26 mouse cellular contexts compared by ENCODE assay signal in the genomic region with DNA sequence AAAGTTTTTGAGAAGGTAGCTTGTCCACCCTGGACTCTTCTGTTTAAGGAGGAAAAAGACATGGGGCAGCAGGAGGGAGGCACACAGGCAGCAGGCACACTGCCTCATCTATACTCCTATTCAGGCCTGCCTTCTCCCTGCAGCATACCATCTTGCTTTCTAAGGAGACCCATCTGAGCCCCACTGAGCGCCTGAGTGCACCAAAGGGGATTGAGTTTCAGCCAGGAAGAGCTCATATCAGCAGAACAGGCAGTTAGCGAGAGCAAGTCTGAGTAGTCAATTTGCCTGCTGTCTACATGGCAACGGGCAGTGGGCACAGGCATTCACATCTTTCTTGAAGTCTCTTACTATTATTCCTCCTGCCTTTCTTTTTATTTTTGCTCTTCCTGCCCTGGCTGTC. TPM values are rescaled to one million over a fixed set of nuclear protein-coding genes. Genes with fewer than 3 reads are reported as not detected.
DNase-seq lines count a peak whose midpoint lies in the region; ATAC-seq and TF ChIP-seq lines count a peak whose summit lies in the region.
"Had no signal": no experiment of that assay in that cellular context is flagged by ENCODE, and none has a peak within 500 bp of the region (broad histone marks: within the 10 kb centered on the region; RNA-seq: fewer than 3 reads in every experiment).

No protein-coding gene starts in this region.

- TF ChIP-seq CTCF in kidney, postnatal 0 days (IDR thresholded peaks at IDR 0.05; ENCODE audit: low read depth): no peak

- H3K4me2 ChIP-seq in kidney, embryonic 14.5 days (replicated peaks; ENCODE audit: low read depth, low read length): no peak overlapping the region
- H3K4me2 ChIP-seq in kidney, postnatal 0 days (ENCODE audit: low read length): no peak overlapping the region
- H3K4me2 ChIP-seq: embryonic facial prominence, embryonic 13.5 days; heart, embryonic 12.5 days; heart, embryonic 15.5 days; hindbrain, embryonic 15.5 days had no signal

- 23% methylated on average over 3 of the region's 3 CpGs for WGBS in kidney, embryonic 14.5 days
- WGBS in kidney, postnatal 0 days: 31% methylated on average over 3 of the region's 3 CpGs
- 35% methylated on average over 3 of the region's 3 CpGs for WGBS in embryonic facial prominence, embryonic 10.5 days
- WGBS in forebrain, embryonic 10.5 days: 56% methylated on average over 3 of the region's 3 CpGs

- no peaks in the 10 kb centered on the region for H3K27me3 ChIP-seq in kidney, embryonic 14.5 days (ENCODE audit: control insufficient read depth, insufficient read depth, low read length)
- H3K27me3 ChIP-seq in kidney, postnatal 0 days (ENCODE audit: insufficient read depth, low read length): no peaks in the 10 kb centered on the region
- no peaks in the 10 kb centered on the region for H3K27me3 ChIP-seq in embryonic facial prominence, embryonic 10.5 days (replicated peaks; ENCODE audit: low read depth, poor library complexity, severe bottlenecking)
- H3K27me3 ChIP-seq in forebrain, embryonic 10.5 days (ENCODE audit: poor library complexity, severe bottlenecking): no peaks in the 10 kb centered on the region
- H3K27me3 ChIP-seq: embryonic facial prominence, embryonic 13.5 days; heart, embryonic 12.5 days; heart, embryonic 15.5 days; hindbrain, embryonic 15.5 days had no signal

- H3K4me1 ChIP-seq in kidney, embryonic 14.5 days (ENCODE audit: control insufficient read depth, insufficient read depth, low read length): no peaks in the 10 kb centered on the region
- no peaks in the 10 kb centered on the region for H3K4me1 ChIP-seq in kidney, postnatal 0 days (replicated peaks; ENCODE audit: insufficient read depth, low read length)
- peaks cover 15% of the 10 kb centered on the region for H3K4me1 ChIP-seq in embryonic facial prominence, embryonic 10.5 days
- peaks cover 4% of the 10 kb centered on the region; the same call in 1 of the 2 replicates for H3K4me1 ChIP-seq in forebrain, embryonic 10.5 days
- H3K4me1 ChIP-seq: heart, embryonic 12.5 days; heart, embryonic 15.5 days; hindbrain, embryonic 15.5 days had no signal

- no peaks in the 10 kb centered on the region for H3K36me3 ChIP-seq in kidney, embryonic 14.5 days (ENCODE audit: control insufficient read depth, insufficient read depth, low read length)
- no peaks in the 10 kb centered on the region for H3K36me3 ChIP-seq in kidney, postnatal 0 days (ENCODE audit: insufficient read depth, low read length)
- H3K36me3 ChIP-seq in embryonic facial prominence, embryonic 10.5 days (replicated peaks): no peaks in the 10 kb centered on the region
- no peaks in the 10 kb centered on the region for H3K36me3 ChIP-seq in forebrain, embryonic 10.5 days (replicated peaks)
- H3K36me3 ChIP-seq: embryonic facial prominence, embryonic 13.5 days; heart, embryonic 12.5 days; heart, embryonic 15.5 days; hindbrain, embryonic 15.5 days had no signal

- DNase-seq in embryo, embryonic 10 days (ENCODE audit: low spot score): peak; percentile 13
- no peak for DNase-seq in embryo, embryonic 9.5 days (ENCODE audit: extremely low spot score)
- no peak for DNase-seq in kidney, adult 18-20 months
- DNase-seq in kidney, postnatal 0 days (ENCODE audit: low spot score): peak; percentile 70
- DNase-seq in kidney, postnatal 4 days: no peak
- DNase-seq in embryonic facial prominence, embryonic 10.5 days (ENCODE audit: low spot score): peak; percentile 18
- no peak for DNase-seq in forebrain, embryonic 10.5 days (ENCODE audit: extremely low spot score, low spot score)
- DNase-seq: adrenal gland, adult 8-10 months; adrenal gland, postnatal 25 days; cerebellum, adult 11-12 months; cerebellum, adult 8-10 months; cerebellum, postnatal 10 days; cerebellum, postnatal 36 days; forebrain, postnatal 0 days; gastrocnemius, postnatal 25 days; heart, adult 18-20 months; heart, postnatal 10 days; heart, postnatal 36 days had no signal

- H3K9ac ChIP-seq in kidney, embryonic 14.5 days (ENCODE audit: low read depth, low read length): no peak overlapping the region
- no peak overlapping the region for H3K9ac ChIP-seq in kidney, postnatal 0 days (ENCODE audit: low read depth, low read length)
- H3K9ac ChIP-seq: embryonic facial prominence, embryonic 13.5 days; forebrain, postnatal 0 days; heart, embryonic 12.5 days; heart, embryonic 15.5 days; hindbrain, embryonic 15.5 days had no signal

- no peak overlapping the region for H3K4me3 ChIP-seq in kidney, embryonic 14.5 days (ENCODE audit: low read length)
- H3K4me3 ChIP-seq in kidney, postnatal 0 days (replicated peaks; ENCODE audit: low read depth, low read length): no peak overlapping the region
- H3K4me3 ChIP-seq in embryonic facial prominence, embryonic 10.5 days: no peak overlapping the region
- H3K4me3 ChIP-seq in forebrain, embryonic 10.5 days: no peak overlapping the region
- H3K4me3 ChIP-seq: embryonic facial prominence, embryonic 13.5 days; heart, embryonic 12.5 days; heart, embryonic 15.5 days; hindbrain, embryonic 15.5 days had no signal

- no peak overlapping the region for H3K27ac ChIP-seq in kidney, embryonic 14.5 days (ENCODE audit: low read depth, low read length)
- no peak overlapping the region for H3K27ac ChIP-seq in kidney, postnatal 0 days
- H3K27ac ChIP-seq in embryonic facial prominence, embryonic 10.5 days (replicated peaks): no peak overlapping the region
- no peak overlapping the region for H3K27ac ChIP-seq in forebrain, embryonic 10.5 days
- H3K27ac ChIP-seq: embryonic facial prominence, embryonic 13.5 days; heart, embryonic 15.5 days; hindbrain, embryonic 15.5 days had no signal

- H3K9me3 ChIP-seq in kidney, embryonic 14.5 days (ENCODE audit: control insufficient read depth, low read length): no peaks in the 10 kb centered on the region
- no peaks in the 10 kb centered on the region for H3K9me3 ChIP-seq in kidney, postnatal 0 days (replicated peaks; ENCODE audit: low read length)
- H3K9me3 ChIP-seq in embryonic facial prominence, embryonic 10.5 days: no peaks in the 10 kb centered on the region
- H3K9me3 ChIP-seq in forebrain, embryonic 10.5 days: no peaks in the 10 kb centered on the region
- H3K9me3 ChIP-seq: embryonic facial prominence, embryonic 13.5 days; heart, embryonic 12.5 days; heart, embryonic 15.5 days; hindbrain, embryonic 15.5 days had no signal

- peak; percentile 65; the same call in 1 of the 2 replicates for ATAC-seq in kidney, embryonic 14.5 days (ENCODE audit: low FRiP score, low TSS enrichment)
- no peak for ATAC-seq in kidney, postnatal 0 days (replicated peaks; ENCODE audit: low FRiP score, low read depth)
- ATAC-seq: activated CD4-positive, CD25-positive, alpha-beta regulatory T cell, adult 4 months; forebrain, embryonic 14.5 days; forebrain, postnatal 0 days; inflammation-experienced regulatory T-cells, adult 6 months had no signal

RNA-seq across cellular contexts. Expression of a gene that starts 5.8 kb away (rescaled TPM):
- 58.1 and 86.3 TPM in 2 replicates for polyA plus RNA-seq in kidney, embryonic 14.5 days (2014; fragmentation: Nextera tagmentation; extraction: Ambion mirVana)
- 88.4 and 90.3 TPM in 2 replicates for polyA plus RNA-seq in kidney, postnatal 0 days (2015; fragmentation: Nextera tagmentation; extraction: Ambion mirVana)
- polyA plus RNA-seq in embryonic facial prominence, embryonic 10.5 days (2016; fragmentation: Nextera tagmentation; extraction: Ambion mirVana): 63.7 and 67.8 TPM in 2 replicates
- 62.8 and 64.2 TPM in 2 replicates for polyA plus RNA-seq in forebrain, embryonic 10.5 days (2016; fragmentation: Nextera tagmentation; extraction: Ambion mirVana)

Comparison
In these comparisons a context has a peak if more than half of its experiments do, and no peak if none do; other contexts are left out.
1. DNase-seq: peak in embryo, embryonic 10 days (single experiment), kidney, postnatal 0 days (single experiment) and embryonic facial prominence, embryonic 10.5 days (single experiment); none in embryo, embryonic 9.5 days (single experiment), kidney, adult 18-20 months (single experiment), kidney, postnatal 4 days (0 of 2) and forebrain, embryonic 10.5 days (single experiment).